In the genomic region with DNA sequence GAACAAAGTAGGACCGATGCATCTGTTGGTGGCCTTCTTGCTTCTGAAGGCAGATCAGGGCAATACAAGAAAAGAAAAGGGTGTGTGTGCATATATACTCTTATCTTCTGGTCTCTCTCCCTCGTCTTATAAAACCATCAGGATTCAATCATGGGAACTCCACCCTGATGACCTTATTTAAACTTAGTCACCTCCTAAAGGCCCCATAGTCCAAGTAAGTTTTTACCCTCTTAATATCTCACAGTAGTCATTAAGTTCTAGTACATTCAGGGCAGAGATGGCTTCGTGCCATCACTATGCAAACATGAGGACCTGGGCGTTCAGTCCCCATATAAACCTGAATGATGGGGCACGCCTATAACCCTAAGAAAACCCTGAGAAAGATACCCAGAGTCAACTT, we compare ENCODE assay signal across 21 mouse cellular contexts.
"Had no signal": no experiment of that assay in that cellular context is flagged by ENCODE, and none has a peak within 500 bp of the region (broad histone marks: within the 10 kb centered on the region; RNA-seq: fewer than 3 reads in every experiment).

No protein-coding gene starts in this region.

- H3K9ac ChIP-seq: liver, postnatal 0 days; lung, embryonic 15.5 days; midbrain, embryonic 13.5 days; midbrain, embryonic 15.5 days; neural tube, embryonic 12.5 days; stomach, embryonic 15.5 days had no signal

- H3K4me1 ChIP-seq: lung, embryonic 15.5 days; megakaryocyte, embryonic 14.5 days; midbrain, embryonic 13.5 days; midbrain, embryonic 15.5 days; neural tube, embryonic 12.5 days; stomach, embryonic 15.5 days had no signal

- DNase-seq: liver, postnatal 0 days; lung, adult 2 months; lung, postnatal 14 days; lung, postnatal 36 days; retina, postnatal 1 day; right cerebral cortex, adult 18-20 months; right cerebral cortex, postnatal 25 days; right cerebral cortex, postnatal 4 days; thymus, adult 2 months; thymus, postnatal 25 days; thymus, postnatal 4 days had no signal

- ATAC-seq: lung, postnatal 0 days; midbrain, embryonic 13.5 days; midbrain, embryonic 15.5 days had no signal

- H3K27me3 ChIP-seq: lung, embryonic 15.5 days; megakaryocyte, embryonic 14.5 days; midbrain, embryonic 13.5 days; midbrain, embryonic 15.5 days; neural tube, embryonic 12.5 days; stomach, embryonic 15.5 days had no signal

- H3K27ac ChIP-seq: lung, embryonic 15.5 days; macrophage; midbrain, embryonic 13.5 days; midbrain, embryonic 15.5 days; neural tube, embryonic 12.5 days; stomach, embryonic 15.5 days; stomach, postnatal 0 days had no signal

- H3K9me3 ChIP-seq: lung, embryonic 15.5 days; megakaryocyte, embryonic 14.5 days; midbrain, embryonic 13.5 days; midbrain, embryonic 15.5 days; neural tube, embryonic 12.5 days; stomach, embryonic 15.5 days had no signal

- H3K4me3 ChIP-seq: lung, embryonic 15.5 days; megakaryocyte, embryonic 14.5 days; midbrain, embryonic 13.5 days; midbrain, embryonic 15.5 days; neural tube, embryonic 12.5 days; stomach, embryonic 15.5 days had no signal

- H3K4me2 ChIP-seq: lung, embryonic 15.5 days; midbrain, embryonic 11.5 days; midbrain, embryonic 13.5 days; midbrain, embryonic 15.5 days; neural tube, embryonic 12.5 days; stomach, embryonic 15.5 days had no signal

- H3K36me3 ChIP-seq: lung, embryonic 15.5 days; midbrain, embryonic 13.5 days; midbrain, embryonic 15.5 days; neural tube, embryonic 12.5 days; stomach, embryonic 15.5 days had no signal
